Mouse (Mus musculus): ENCODE data around the gene Atl1. TPM values are rescaled to one million over a fixed set of nuclear protein-coding genes. Genes with fewer than 3 reads are reported as not detected.

The Atl1 gene
- polyA plus RNA-seq, 1 experiment from 2014 or later = 4.5 TPM

GRCm38 (mm10) chr12:69917870-69918269 lies 25.5 kb downstream of the Atl1 start:
- ATAC-seq (ENCODE audit: insufficient read depth, low FRiP score) = no peak
- H3K9ac ChIP-seq (ENCODE audit: low read length) = no peak overlapping the region
- no peaks in the 10 kb centered on the region for H3K36me3 ChIP-seq (ENCODE audit: control insufficient read depth, insufficient read depth, low read length)
- no peak overlapping the region for H3K4me2 ChIP-seq (ENCODE audit: low read depth, low read length)
- 74% methylated on average over 2 of the region's 2 CpGs for WGBS
- no peaks in the 10 kb centered on the region for H3K27me3 ChIP-seq (ENCODE audit: control insufficient read depth, insufficient read depth, low read length)
- no peaks in the 10 kb centered on the region for H3K9me3 ChIP-seq (replicated peaks; ENCODE audit: control insufficient read depth, low read length)
- no peak overlapping the region for H3K27ac ChIP-seq (ENCODE audit: low read length)
- no peaks in the 10 kb centered on the region for H3K4me1 ChIP-seq (ENCODE audit: control insufficient read depth, insufficient read depth, low read length)
- no peak overlapping the region for H3K4me3 ChIP-seq (replicated peaks; ENCODE audit: low read length)

- no peak for ATAC-seq (ENCODE audit: insufficient read depth, low FRiP score)
- H3K4me3 ChIP-seq (replicated peaks; ENCODE audit: low read length) = no peak overlapping the region
- H3K27me3 ChIP-seq (ENCODE audit: control insufficient read depth, insufficient read depth, low read length) = no peaks in the 10 kb centered on the region
- H3K9ac ChIP-seq (ENCODE audit: low read length) = no peak overlapping the region
- H3K36me3 ChIP-seq (ENCODE audit: control insufficient read depth, insufficient read depth, low read length) = no peaks in the 10 kb centered on the region
- H3K27ac ChIP-seq (ENCODE audit: low read length) = no peak overlapping the region
- H3K4me1 ChIP-seq (ENCODE audit: control insufficient read depth, insufficient read depth, low read length) = no peaks in the 10 kb centered on the region
- H3K9me3 ChIP-seq (replicated peaks; ENCODE audit: control insufficient read depth, low read length) = no peaks in the 10 kb centered on the region
- no peak overlapping the region for H3K4me2 ChIP-seq (ENCODE audit: low read depth, low read length)
- 50% methylated on average over 1 of the region's 1 CpGs for WGBS
Measured at GRCm38 (mm10) chr12:69922099-69922498, 29.7 kb downstream of the Atl1 start.

GRCm38 (mm10) chr12:69923128-69923527 lies 30.7 kb downstream of the Atl1 start:
- H3K27me3 ChIP-seq (ENCODE audit: control insufficient read depth, insufficient read depth, low read length) = no peaks in the 10 kb centered on the region
- H3K4me1 ChIP-seq (ENCODE audit: control insufficient read depth, insufficient read depth, low read length) = no peaks in the 10 kb centered on the region
- no peaks in the 10 kb centered on the region for H3K36me3 ChIP-seq (ENCODE audit: control insufficient read depth, insufficient read depth, low read length)
- H3K4me2 ChIP-seq (ENCODE audit: low read depth, low read length) = no peak overlapping the region
- no peaks in the 10 kb centered on the region for H3K9me3 ChIP-seq (replicated peaks; ENCODE audit: control insufficient read depth, low read length)
- 66% methylated on average over 3 of the region's 3 CpGs for WGBS
- no peak overlapping the region for H3K4me3 ChIP-seq (replicated peaks; ENCODE audit: low read length)
- no peak overlapping the region for H3K9ac ChIP-seq (ENCODE audit: low read length)
- H3K27ac ChIP-seq (ENCODE audit: low read length) = no peak overlapping the region
- ATAC-seq (ENCODE audit: insufficient read depth, low FRiP score) = no peak

GRCm38 (mm10) chr12:69923603-69924002 lies 31.2 kb downstream of the Atl1 start:
- no peaks in the 10 kb centered on the region for H3K36me3 ChIP-seq (ENCODE audit: control insufficient read depth, insufficient read depth, low read length)
- WGBS = 57% methylated on average over 3 of the region's 3 CpGs

GRCm38 (mm10) chr12:69924012-69924411 lies 31.6 kb downstream of the Atl1 start:
- Histone ChIP-seq H3K27ac (ENCODE audit: low read length) (no peak overlapping the region), H3K9me3 (replicated peaks; ENCODE audit: control insufficient read depth, low read length) (no peaks in the 10 kb centered on the region), H3K36me3 (ENCODE audit: control insufficient read depth, insufficient read depth, low read length) (no peaks in the 10 kb centered on the region), H3K9ac (ENCODE audit: low read length) (no peak overlapping the region), H3K4me1 (ENCODE audit: control insufficient read depth, insufficient read depth, low read length) (no peaks in the 10 kb centered on the region), H3K4me3 (replicated peaks; ENCODE audit: low read length) (no peak overlapping the region), H3K4me2 (ENCODE audit: low read depth, low read length) (no peak overlapping the region), H3K27me3 (ENCODE audit: control insufficient read depth, insufficient read depth, low read length) (no peaks in the 10 kb centered on the region)
- 13% methylated on average over 5 of the region's 5 CpGs for WGBS
- no peak for ATAC-seq (ENCODE audit: insufficient read depth, low FRiP score)

More at GRCm38 (mm10) chr12:69923603-69924002, 31.2 kb downstream of the Atl1 start:
- no peaks in the 10 kb centered on the region for H3K27me3 ChIP-seq (ENCODE audit: control insufficient read depth, insufficient read depth, low read length)
- H3K4me2 ChIP-seq (ENCODE audit: low read depth, low read length) = no peak overlapping the region
- ATAC-seq (ENCODE audit: insufficient read depth, low FRiP score) = no peak
- no peaks in the 10 kb centered on the region for H3K4me1 ChIP-seq (ENCODE audit: control insufficient read depth, insufficient read depth, low read length)
- no peak overlapping the region for H3K9ac ChIP-seq (ENCODE audit: low read length)
- no peak overlapping the region for H3K27ac ChIP-seq (ENCODE audit: low read length)
- H3K4me3 ChIP-seq (replicated peaks; ENCODE audit: low read length) = no peak overlapping the region
- no peaks in the 10 kb centered on the region for H3K9me3 ChIP-seq (replicated peaks; ENCODE audit: control insufficient read depth, low read length)

- WGBS = 43% methylated on average over 7 of the region's 7 CpGs
- Histone ChIP-seq H3K4me2 (ENCODE audit: low read depth, low read length) (no peak overlapping the region), H3K9ac (ENCODE audit: low read length) (no peak overlapping the region), H3K4me1 (ENCODE audit: control insufficient read depth, insufficient read depth, low read length) (no peaks in the 10 kb centered on the region), H3K27ac (ENCODE audit: low read length) (no peak overlapping the region), H3K4me3 (replicated peaks; ENCODE audit: low read length) (no peak overlapping the region), H3K36me3 (ENCODE audit: control insufficient read depth, insufficient read depth, low read length) (no peaks in the 10 kb centered on the region), H3K9me3 (replicated peaks; ENCODE audit: control insufficient read depth, low read length) (no peaks in the 10 kb centered on the region), H3K27me3 (ENCODE audit: control insufficient read depth, insufficient read depth, low read length) (no peaks in the 10 kb centered on the region)
- ATAC-seq (ENCODE audit: insufficient read depth, low FRiP score) = no peak
Measured at GRCm38 (mm10) chr12:69926716-69927115, 34.3 kb downstream of the Atl1 start.

- 75% methylated on average over 5 of the region's 5 CpGs for WGBS
- no peak for ATAC-seq (ENCODE audit: insufficient read depth, low FRiP score)
- H3K27me3 ChIP-seq (ENCODE audit: control insufficient read depth, insufficient read depth, low read length) = no peaks in the 10 kb centered on the region
- no peak overlapping the region for H3K9ac ChIP-seq (ENCODE audit: low read length)
- H3K4me2 ChIP-seq (ENCODE audit: low read depth, low read length) = no peak overlapping the region
- no peak overlapping the region for H3K27ac ChIP-seq (ENCODE audit: low read length)
- H3K36me3 ChIP-seq (ENCODE audit: control insufficient read depth, insufficient read depth, low read length) = no peaks in the 10 kb centered on the region
- 0 out of 2 replicates have a peak, but pooled peaks cover 3% of the 10 kb centered on the region for H3K9me3 ChIP-seq (replicated peaks; ENCODE audit: control insufficient read depth, low read length)
- no peak overlapping the region for H3K4me3 ChIP-seq (replicated peaks; ENCODE audit: low read length)
- H3K4me1 ChIP-seq (ENCODE audit: control insufficient read depth, insufficient read depth, low read length) = no peaks in the 10 kb centered on the region
Measured at GRCm38 (mm10) chr12:69937731-69938130, 45.3 kb downstream of the Atl1 start.

GRCm38 (mm10) chr12:69939291-69939690 lies 46.9 kb downstream of the Atl1 start:
- H3K27me3 ChIP-seq (ENCODE audit: control insufficient read depth, insufficient read depth, low read length) = no peaks in the 10 kb centered on the region
- no peak overlapping the region for H3K27ac ChIP-seq (ENCODE audit: low read length)
- 0 out of 2 replicates have a peak, but pooled peaks cover 3% of the 10 kb centered on the region for H3K9me3 ChIP-seq (replicated peaks; ENCODE audit: control insufficient read depth, low read length)
- no peak overlapping the region for H3K4me2 ChIP-seq (ENCODE audit: low read depth, low read length)
- WGBS = 64% methylated on average over 2 of the region's 2 CpGs
- no peak for ATAC-seq (ENCODE audit: insufficient read depth, low FRiP score)
- H3K9ac ChIP-seq (ENCODE audit: low read length) = no peak overlapping the region
- no peaks in the 10 kb centered on the region for H3K36me3 ChIP-seq (ENCODE audit: control insufficient read depth, insufficient read depth, low read length)
- no peak overlapping the region for H3K4me3 ChIP-seq (replicated peaks; ENCODE audit: low read length)
- H3K4me1 ChIP-seq (ENCODE audit: control insufficient read depth, insufficient read depth, low read length) = no peaks in the 10 kb centered on the region

GRCm38 (mm10) chr12:69941655-69942329 lies 49.4 kb downstream of the Atl1 start:
- Histone ChIP-seq H3K4me3 (replicated peaks; ENCODE audit: low read length) (no peak overlapping the region), H3K4me1 (ENCODE audit: control insufficient read depth, insufficient read depth, low read length) (no peaks in the 10 kb centered on the region), H3K9ac (ENCODE audit: low read length) (no peak overlapping the region), H3K9me3 (replicated peaks; ENCODE audit: control insufficient read depth, low read length) (0 out of 2 replicates have a peak, but pooled peaks cover 3% of the 10 kb centered on the region), H3K27ac (ENCODE audit: low read length) (no peak overlapping the region), H3K4me2 (ENCODE audit: low read depth, low read length) (no peak overlapping the region), H3K27me3 (ENCODE audit: control insufficient read depth, insufficient read depth, low read length) (no peaks in the 10 kb centered on the region), H3K36me3 (ENCODE audit: control insufficient read depth, insufficient read depth, low read length) (no peaks in the 10 kb centered on the region)
- 36% methylated on average over 1 of the region's 1 CpGs for WGBS
- ATAC-seq (ENCODE audit: insufficient read depth, low FRiP score) = no peak
